Mouse (Mus musculus) cerebellum, postnatal 36 days (tissue): ENCODE data around the gene Txk.

Experiments
- DNase-seq, 2 experiments: peaks; one replicate each; pipeline ENCODE4 v3.0.0; 2021 to 2022; ENCODE audit warnings: mixed read lengths in 2 of 2

The Txk gene

GRCm38 (mm10) chr5:72750226-72750625 lies 2.4 kb downstream of the Txk start:
- no peak for DNase-seq

- DNase-seq, result no peak
These were observed 3.8 kb downstream of the Txk start for GRCm38 (mm10) chr5:72748659-72749265.

GRCm38 (mm10) chr5:72747384-72747783 lies 5.2 kb downstream of the Txk start:
- no peak for DNase-seq

GRCm38 (mm10) chr5:72746461-72746860 lies 6.1 kb downstream of the Txk start:
- DNase-seq, result no peak

GRCm38 (mm10) chr5:72743103-72743502 lies 9.5 kb downstream of the Txk start:
- no peak for DNase-seq

- DNase-seq, result no peak
These were observed 15.7 kb downstream of the Txk start for GRCm38 (mm10) chr5:72736868-72737267.

GRCm38 (mm10) chr5:72736437-72736836 lies 16.1 kb downstream of the Txk start:
- DNase-seq, result no peak

GRCm38 (mm10) chr5:72735763-72736162 lies 16.8 kb downstream of the Txk start:
- DNase-seq, result no peak

- DNase-seq, result no peak
These were observed 19.7 kb downstream of the Txk start for GRCm38 (mm10) chr5:72732885-72733284.

- DNase-seq, result no peak
These were observed 27.2 kb downstream of the Txk start for GRCm38 (mm10) chr5:72725404-72725803.

- no peak for DNase-seq
These were observed 29.1 kb downstream of the Txk start for GRCm38 (mm10) chr5:72723429-72723828.

- DNase-seq, result no peak
These were observed 32.0 kb downstream of the Txk start for GRCm38 (mm10) chr5:72720587-72720986.

- peak; percentile 31 to 54 for DNase-seq
These were observed 41.9 kb downstream of the Txk start for GRCm38 (mm10) chr5:72710572-72711278.

GRCm38 (mm10) chr5:72709976-72710375 lies 42.6 kb downstream of the Txk start:
- no peak for DNase-seq

- no peak for DNase-seq
These were observed 43.1 kb downstream of the Txk start for GRCm38 (mm10) chr5:72709451-72709850.

- DNase-seq, result no peak
These were observed 45.9 kb downstream of the Txk start for GRCm38 (mm10) chr5:72706722-72707121.

GRCm38 (mm10) chr5:72706095-72706494 lies 46.5 kb downstream of the Txk start:
- DNase-seq, result no peak

GRCm38 (mm10) chr5:72702202-72702601 lies 50.4 kb downstream of the Txk start:
- DNase-seq, result no peak

- no peak for DNase-seq
These were observed 53.1 kb downstream of the Txk start for GRCm38 (mm10) chr5:72699500-72699818.

- DNase-seq, result no peak
These were observed 53.6 kb downstream of the Txk start for GRCm38 (mm10) chr5:72698818-72699499.

- DNase-seq, result no peak
These were observed 54.2 kb downstream of the Txk start for GRCm38 (mm10) chr5:72698343-72698742.

GRCm38 (mm10) chr5:72696491-72696890 lies 56.1 kb downstream of the Txk start:
- no peak for DNase-seq

- DNase-seq, result no peak
These were observed 57.9 kb downstream of the Txk start for GRCm38 (mm10) chr5:72694684-72695083.

- no peak for DNase-seq
These were observed 62.1 kb downstream of the Txk start for GRCm38 (mm10) chr5:72690516-72690915.
